Mouse (Mus musculus): ENCODE data around the gene Cdcp2.
"Not testable (repeated sequence)": the region's sequence is repeated elsewhere in the genome, so short reads cannot be mapped to it uniquely, and the experiment has no call there.

Gene Cdcp2

DNA sequence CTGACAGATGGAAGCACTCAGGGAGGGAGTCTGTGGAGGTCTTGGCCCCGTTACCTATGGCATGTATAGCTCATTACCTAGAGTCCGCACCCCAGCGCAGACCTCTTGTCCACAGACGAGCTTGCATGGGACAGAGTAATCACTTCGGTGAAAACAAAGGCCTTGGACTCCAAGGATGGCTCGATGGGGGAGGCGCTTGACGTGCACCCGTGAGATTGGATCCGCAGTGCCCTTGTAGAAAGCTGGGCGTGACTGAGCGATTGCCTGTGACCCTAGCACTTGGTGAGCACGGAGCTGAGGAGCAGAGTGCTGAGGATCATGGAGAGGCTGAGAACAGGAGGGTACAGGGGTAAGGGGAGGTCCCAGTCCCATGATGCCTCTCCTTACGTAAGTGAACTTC lies 5.0 kb upstream of the Cdcp2 start:
- no peak for DNase-seq (ENCODE audit: low spot score in 2 of 2)

DNA sequence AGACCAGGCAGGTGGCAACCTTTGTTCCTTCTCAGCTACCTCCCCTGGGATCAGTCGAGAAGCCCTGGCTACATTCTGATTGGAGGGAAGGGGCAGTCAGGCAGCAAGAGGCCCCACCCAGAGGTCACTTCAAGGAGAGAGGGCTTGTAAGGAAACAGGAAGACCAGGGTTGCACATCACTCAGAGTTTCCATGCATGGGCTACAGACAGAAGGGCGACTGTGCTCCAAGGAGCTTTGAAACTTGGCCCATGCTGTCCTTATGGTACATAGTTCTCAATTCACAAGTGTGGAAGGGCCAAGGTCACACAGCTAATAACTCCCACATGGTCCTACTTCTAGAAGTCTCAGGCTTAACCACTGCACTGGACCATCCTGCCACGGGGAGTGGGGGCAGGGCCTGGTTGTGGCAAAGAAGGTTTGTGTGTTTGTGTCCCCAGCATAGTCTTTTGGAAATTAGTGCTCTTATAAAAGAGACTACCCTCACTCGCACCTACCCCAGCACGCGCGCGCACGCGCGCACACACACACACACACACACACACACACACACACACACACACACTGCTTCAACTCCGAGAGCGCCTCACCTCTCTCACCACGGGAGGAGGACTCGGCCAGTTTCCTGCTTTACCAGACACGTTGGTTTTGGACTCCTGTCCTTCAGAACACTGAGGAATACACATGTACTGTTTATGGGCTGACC lies 2.1 kb upstream of the Cdcp2 start:
- no peak for DNase-seq (ENCODE audit: low spot score in 2 of 2)

DNA sequence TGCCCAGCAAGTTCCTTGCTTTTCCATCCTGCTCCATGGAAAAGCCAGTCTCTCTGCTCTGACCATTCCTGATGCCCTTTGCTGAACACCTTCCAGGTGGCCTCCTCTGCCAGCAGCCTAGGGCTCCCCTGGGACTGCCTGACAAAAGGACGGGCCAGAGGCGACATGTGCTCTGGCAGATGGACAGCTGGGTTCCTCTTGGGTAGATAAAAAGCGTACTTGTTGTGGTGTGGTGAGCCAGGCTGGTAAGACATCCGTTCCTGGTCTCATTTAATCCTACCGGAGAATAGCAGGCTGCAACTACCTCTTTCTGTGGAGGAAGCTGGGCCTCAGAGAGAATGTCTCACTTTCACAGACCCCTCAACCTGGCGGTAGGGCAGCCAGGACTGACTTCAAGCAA lies 648 bp upstream of the Cdcp2 start:
- DNase-seq (ENCODE audit: low spot score in 2 of 2) = peak in 1 of 2 experiments; percentile 60

DNA sequence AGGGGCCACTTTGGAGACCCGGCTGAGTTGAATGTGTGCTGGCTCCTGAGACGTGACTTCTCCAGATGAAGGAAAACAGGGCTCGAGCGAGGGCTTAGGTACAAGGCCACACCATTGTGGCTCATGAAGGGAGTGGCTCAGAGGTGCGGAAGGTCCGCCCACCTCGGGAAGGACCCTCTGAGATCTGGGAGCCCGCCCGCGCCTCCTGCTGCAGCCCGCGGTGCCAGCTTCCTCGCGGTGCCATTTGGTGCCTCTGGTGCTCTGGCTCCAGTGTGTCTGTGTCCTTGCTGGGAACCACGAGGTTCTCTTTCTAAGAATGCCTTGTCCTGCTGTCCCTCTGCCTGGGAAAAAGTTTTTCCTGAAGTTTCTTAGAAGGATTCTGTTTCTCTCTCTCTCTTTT lies 1.2 kb downstream of the Cdcp2 start:
- DNase-seq (ENCODE audit: low spot score in 2 of 2) = no peak

DNA sequence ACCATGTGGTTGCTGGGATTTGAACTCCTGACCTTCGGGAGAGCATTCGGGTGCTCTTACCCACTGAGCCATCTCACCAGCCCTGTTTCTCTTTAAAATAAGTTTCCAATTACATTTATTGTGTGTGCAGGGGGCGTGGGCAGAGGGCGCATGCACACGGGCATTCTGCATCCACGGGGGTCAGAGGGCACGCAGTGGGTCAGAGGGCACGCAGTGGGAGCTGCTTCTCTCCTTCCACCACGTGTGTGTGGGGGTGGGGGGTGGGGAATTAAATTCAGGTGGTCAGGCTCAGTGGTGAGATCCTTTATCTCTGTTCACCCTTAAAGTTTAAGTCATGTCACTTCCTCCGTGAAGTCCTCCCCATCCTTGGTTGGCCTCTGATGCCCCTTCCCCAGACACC lies 1.7 kb downstream of the Cdcp2 start:
- no peak for DNase-seq (ENCODE audit: low spot score in 2 of 2)

DNA sequence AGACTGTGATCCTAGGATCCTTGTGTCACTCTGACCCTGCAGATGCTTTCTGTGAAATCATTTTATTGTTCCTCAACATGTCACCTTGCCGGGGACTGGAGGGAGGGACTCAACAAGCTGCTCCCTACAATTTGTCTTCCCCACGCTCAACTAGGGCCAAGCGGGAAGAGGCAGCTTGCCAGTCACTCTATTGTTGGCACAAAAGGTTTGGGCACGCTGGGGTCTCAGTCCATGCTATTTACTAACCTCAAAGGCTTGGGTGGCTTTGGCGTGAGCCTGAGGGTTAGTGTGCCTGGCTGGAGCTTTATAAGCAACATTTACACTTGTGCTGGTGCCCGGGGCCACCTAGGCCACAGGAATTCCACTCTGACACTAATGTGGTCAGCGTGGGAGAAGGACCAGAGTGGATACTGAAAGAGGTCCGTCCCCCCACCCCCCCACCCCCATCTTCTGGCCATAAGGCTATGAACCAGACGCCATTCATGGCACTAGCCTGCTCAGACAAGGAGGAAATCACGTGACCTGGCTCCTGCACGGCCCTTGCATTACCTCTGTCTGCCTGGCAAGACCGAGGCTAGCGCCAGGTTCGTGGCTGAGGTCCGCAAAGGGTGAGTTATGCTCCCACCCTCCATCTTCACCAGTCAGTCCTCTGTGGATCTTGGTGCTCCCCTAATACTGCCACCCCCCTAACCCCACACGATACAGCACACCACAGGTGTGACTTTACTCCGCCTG lies 2.3 kb downstream of the Cdcp2 start:
- DNase-seq (ENCODE audit: low spot score in 2 of 2) = no peak

DNA sequence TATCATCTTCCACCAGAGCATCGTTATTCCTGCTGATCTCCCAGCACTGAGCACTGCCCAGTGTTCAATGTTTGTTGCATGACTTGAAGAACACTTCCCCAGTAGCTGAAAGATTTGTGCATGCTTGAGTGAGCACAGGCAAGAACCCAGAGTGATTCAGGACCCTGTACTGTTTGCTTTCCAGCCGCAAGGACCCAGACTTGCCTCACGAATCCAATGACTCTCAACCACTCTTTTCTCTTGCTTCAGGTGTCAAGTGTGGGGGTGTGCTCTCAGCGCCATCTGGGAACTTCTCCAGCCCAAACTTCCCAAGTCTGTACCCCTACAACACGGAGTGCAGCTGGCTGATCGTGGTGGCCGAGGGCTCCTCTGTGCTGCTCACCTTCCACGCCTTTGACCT lies 5.5 kb downstream of the Cdcp2 start:
- DNase-seq (ENCODE audit: low spot score in 2 of 2) = no peak

DNA sequence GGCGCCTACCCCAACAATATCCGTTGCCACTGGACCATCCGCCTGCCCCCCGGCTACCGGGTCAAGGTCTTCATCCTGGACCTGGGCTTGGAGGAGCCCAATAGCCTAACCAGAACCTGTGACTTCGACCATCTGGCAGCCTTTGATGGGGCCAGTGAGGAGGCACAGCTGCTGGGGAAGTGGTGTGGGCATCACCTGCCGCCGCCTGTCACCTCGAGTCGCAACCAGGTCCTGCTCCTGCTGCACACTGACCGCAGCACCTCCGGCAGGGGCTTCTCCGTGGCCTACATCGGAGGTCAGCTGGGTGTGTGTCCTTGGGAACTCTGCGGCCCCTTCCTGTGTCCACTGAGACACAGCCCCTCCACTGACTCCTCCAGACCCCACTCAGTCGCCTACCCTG lies 10.1 kb downstream of the Cdcp2 start:
- no peak for DNase-seq (ENCODE audit: low spot score in 2 of 2)

DNA sequence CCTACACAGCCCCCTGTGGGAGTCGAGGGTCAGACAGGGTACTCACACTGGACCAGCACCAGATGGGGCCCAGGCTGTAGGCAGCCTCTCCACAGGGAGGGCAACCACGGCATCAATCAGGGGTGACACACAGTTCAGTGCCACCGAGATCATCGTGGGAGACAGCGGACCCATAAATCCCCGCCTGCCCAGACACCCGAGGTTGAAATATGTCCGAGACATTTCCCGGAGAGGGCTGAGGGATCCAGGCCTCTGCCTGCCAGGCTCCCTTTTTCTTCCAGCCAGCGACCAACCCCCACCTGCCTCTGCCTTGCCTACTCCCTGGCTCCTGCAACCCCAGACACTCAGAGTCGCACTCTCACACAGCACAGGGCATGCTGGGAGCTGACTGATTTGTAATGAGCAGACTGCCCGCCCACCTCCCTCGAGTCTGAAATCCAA lies 11.6 kb downstream of the Cdcp2 start:
- DNase-seq (ENCODE audit: low spot score in 2 of 2) = no peak

DNA sequence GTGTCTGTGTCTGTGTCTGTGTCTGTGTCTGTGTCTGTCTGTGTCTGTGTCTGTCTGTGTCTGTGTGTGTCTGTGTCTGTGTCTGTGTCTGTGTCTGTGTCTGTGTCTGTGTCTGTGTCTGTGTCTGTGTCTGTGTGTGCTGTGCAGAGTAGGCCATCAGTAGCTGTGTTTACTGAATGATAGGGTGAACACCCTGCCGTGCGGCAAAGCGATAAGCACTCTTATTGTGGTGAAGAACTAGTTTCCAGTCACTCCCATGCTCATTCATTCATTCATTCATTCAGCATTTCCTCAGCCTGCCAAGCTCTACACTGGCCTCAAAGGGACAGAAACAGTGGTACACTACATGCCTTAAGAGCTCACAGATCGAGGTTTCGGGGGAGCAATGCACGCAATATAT lies 12.5 kb downstream of the Cdcp2 start:
- not testable (repeated sequence) for DNase-seq (ENCODE audit: low spot score in 2 of 2)

DNA sequence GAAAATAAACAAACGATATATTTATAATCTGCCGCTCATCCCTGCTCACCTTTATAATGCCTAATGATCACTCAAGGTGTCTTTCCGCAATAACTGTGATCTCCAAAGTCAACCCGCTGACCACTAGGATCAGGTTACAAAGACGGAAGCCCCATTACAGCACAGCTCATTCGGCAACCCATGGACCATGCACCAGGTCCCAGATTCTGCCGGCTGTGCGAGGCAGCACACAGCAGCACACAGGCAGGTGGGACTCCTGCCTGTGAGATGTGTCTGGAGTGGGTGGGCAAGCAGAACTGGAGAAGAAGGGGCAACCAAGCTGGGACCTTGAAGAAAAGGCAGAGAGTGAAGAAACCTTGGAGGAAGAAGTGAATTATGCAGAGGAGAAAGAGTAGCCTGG lies 17.6 kb downstream of the Cdcp2 start:
- no peak for DNase-seq (ENCODE audit: low spot score in 2 of 2)

DNA sequence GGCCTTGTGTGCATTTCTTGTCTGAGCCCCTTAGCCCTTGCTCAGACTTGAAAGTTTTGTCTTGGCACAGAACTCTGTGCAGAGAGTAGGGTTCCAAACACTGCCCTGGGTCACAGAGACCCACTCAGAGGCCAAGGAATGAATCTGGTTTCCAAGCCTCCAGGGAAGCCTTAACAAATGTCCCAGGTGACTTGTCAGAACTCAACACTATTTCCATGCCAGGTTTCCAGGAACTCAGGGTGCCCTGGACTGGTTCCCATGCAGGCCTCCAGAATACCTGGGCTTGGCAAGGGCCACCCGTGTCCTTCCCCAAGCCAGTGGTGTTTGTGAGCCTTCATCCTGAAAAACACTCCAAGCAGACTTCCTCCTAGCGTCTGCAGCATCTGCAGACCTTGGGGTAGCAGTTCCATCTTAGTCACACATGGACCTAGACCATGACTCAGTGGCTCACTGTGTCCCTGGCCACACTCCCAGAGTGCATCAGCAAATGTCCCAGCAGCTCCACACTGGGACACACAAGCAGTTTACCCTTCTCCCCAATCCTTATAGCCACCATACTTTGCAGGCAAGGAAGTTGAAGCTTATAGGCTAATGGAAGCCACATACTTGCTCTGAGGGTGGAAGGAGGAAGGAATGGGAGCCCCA lies 21.2 kb downstream of the Cdcp2 start:
- no peak for DNase-seq (ENCODE audit: low spot score in 2 of 2)

DNA sequence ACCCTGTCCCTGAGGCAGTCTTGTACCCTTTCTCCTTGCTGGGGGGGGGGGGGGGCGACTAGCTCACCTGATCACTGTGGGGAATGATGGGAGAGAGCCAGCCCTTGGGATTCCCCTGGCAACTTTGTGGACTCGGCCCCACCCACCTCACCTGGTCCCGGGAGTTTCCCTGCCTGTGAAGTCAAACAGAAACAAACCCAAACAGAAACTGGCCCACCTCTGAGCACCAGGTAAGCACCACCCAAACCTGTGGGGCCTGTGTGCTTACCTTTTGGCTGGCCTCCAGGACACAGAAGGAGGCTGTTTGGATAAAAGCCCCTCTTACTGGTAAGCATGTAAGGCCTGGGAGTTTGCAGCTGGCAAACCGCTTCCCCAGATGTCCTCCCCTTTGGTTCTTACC lies 22.4 kb downstream of the Cdcp2 start:
- no peak for DNase-seq (ENCODE audit: low spot score in 2 of 2)

DNA sequence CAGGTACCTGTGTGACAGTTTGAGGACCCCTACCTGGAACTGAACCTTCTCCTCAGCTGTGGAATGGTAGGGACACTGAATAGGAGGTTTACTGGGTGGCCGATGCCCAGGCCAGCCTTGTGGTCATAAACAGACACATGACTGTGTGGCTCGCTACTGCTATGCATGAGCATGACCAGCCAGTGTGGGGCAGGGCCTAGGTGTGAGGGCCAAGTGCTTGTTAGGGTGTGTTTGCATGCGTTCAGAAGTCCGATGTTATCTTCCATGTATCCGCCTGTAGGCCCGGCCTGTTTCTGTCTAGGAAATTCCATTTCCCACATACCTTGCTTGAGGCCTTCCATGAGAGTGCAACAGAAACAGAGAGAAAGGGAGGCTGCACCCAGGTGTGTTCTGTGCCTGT lies 24.0 kb downstream of the Cdcp2 start:
- DNase-seq (ENCODE audit: low spot score in 2 of 2) = no peak

DNA sequence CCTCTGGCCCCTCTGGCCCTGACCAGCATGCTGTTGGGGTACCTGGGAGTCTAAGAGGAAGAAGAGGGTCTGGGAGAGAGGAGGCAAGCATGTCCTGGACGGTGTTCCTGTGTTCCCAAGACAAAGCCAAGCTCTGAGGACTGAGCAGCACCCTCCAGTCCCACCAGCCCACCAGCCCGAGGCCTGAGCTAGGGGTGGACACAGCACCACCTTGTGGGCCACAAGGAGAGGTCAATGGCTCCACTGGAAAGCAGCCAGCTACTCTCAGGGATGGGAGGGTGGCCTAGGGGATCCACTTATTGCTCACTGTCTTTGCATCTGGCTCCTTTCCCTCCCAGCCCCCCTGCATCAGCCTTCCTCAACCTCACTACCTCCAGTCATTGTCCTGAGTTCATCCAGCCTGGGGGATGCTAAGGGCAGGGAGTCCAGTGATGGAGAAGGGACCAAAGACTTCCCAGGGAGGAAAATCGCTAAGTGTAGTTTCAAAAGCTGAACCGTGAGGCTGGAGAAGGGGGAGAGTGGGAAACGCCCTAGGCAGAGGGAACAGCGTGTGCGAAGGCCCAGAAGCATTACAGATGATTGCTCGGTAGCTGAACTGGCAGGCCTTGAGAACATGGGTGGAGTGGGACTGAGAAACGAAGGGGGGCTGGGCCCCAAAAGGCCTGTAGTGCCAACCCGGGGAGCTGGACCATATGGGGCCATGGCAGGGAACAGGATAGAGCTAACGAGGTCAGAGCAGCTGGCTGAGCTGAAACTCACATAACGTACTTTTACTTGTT lies 24.7 kb downstream of the Cdcp2 start:
- peak; percentile 44 to 71 for DNase-seq (ENCODE audit: low spot score in 2 of 2)

DNA sequence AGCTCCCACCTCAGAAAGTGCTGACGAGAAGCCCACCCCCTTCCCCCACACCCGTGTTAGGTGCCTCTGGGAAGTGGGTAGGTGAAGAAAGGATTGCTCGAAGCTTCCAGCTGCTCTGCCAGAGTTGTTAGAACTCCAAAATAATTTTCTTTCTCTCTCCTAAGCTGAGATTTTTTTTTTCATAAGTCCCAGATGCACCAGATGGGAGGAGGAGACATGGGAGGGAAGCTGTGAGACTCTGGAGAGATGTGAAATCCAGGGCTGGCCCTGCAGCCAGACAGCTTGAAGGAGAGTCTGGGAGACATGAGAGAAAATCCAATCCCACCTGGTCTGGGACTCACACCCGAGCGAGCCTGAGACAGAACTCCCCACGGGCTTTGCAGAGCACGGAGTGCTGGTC lies 27.7 kb downstream of the Cdcp2 start:
- DNase-seq (ENCODE audit: low spot score in 2 of 2) = no peak

DNA sequence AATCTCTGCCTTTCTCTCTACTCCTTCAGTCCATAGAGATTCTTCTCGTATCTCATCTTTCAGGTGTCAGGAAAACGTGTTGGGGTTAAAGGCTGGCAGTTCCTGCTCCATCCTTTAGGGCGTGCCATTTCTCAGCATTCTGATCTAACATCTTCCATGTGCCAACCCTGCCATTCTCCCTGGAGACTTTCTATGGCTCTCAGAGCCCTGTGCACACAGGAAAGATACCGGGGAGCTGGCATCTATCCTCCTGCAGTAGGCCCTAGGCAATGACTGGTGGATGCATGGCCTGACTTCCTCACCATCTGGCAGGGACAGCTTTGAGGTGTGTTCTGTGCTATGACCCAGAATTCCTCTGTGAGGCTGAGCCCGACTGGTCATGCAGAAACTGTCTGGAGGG lies 28.4 kb downstream of the Cdcp2 start:
- no peak for DNase-seq (ENCODE audit: low spot score in 2 of 2)

DNA sequence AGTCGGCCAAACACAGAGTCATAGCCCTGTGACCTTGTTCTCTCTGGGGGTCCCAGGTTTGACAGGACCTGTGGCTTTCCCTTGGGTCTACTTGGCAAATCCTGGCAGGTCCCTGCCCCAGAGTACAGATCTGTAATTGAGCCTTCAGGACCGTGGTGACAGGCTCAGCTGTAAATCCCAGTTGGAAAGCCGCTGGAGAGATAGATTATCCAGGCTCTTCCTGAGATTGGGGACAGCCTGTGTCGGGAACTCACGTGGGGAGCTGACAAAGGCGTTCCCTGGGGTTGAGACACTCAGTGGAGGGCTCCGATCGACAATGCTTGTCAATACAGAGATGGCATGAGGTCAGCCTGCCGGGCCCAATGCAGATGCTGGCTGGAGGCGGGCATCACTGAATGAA lies 29.7 kb downstream of the Cdcp2 start:
- no peak for DNase-seq (ENCODE audit: low spot score in 2 of 2)

DNA sequence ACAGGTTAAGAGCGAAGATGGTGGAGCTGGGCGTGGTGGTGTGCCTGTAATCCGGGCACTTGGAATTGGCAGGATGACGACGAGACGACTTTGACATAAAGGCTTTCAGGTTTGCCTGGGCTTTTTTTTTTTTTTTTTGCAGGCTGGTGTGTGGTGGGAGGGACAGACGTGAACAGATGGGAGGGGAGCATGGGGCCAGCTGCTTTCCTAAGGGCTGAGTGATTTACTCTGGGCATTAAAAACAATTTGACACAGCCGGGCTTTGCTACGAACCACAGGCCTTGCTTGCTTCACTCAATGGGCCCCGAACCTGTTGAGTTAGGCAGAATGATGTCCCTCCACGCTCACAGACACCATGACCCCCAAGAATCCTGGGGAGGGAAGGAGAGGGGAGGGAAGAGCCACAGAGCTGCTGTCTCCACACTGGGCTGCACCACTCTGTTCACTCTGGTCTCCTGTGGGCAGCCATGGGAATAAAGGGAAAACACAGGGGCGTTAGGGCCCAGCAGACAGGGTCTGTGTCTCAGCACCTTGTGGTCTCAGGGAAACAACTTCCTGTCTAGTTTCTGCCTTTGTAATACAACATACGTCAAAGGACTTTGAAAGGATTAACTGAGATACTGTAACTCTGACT lies 30.3 kb downstream of the Cdcp2 start:
- DNase-seq (ENCODE audit: low spot score in 2 of 2) = no peak

DNA sequence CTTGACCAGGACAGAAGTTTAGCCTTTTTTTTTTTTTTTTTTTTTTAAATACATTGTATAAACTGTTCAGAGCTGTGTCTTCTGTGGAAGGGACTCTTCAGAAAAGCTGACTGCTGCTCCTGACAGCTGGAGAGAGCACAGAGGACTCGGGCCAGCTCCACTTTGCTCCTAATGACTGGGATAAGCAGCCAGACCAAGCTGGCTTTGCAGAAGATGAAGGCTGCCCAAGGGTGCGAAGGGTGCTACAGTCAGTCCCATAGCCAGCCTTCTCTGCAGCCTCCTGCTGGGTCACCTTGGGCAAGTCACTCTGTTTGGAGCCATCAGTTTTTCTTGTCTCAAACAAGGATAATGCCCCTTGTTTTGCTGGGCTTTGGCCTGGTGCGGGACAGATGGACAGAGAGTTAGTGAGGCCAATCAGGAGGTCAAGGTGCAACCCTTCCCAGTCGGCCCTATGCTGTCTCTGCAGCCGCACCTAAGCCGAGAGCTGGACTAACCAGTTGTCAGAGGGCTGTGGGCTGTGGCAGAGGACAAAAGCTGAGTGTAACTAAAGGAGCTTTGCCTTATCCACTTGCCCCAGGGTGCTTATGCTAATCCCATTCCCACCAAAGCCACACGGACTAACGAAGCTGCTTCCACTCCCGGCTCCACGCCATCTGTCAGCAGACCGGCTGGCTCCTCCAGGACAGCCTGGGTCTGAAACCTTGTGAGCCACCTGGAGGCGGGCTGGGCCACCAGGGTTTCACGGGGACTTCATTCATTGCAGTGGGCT lies 31.4 kb downstream of the Cdcp2 start:
- DNase-seq (ENCODE audit: low spot score in 2 of 2) = peak in 1 of 2 experiments; percentile 47

DNA sequence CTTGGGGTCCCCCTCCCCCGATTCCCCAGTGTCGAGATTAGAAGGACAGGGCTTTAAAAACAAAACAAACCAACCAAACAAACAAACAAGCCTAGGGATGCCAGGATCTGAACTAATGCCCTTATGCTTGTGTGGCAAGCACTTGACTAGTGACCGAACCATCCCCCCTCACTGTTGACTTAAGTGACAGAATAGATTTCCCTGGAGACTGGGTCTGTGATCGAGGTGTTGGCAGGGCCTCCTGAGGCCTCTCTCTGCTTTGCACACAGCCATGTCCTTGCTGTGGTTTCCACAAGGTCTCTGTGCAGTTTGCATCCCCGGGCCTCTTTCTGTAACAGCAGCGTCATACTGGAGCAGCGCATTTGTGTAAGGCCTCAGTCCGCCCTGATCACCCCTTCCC lies 32.7 kb downstream of the Cdcp2 start:
- DNase-seq (ENCODE audit: low spot score in 2 of 2) = no peak

Data from cerebellum, postnatal 4 days (tissue).